Mouse (Mus musculus) hindbrain, embryonic 11.5 days (tissue): ENCODE measurements at regions not wholly inside any gene's neighbourhood (a gene's known extent, or its start where the extent isn't known, plus 50 kb on each side); places are given as distances from the start of the nearest gene placed in this dataset.

ENCODE experiments used
- ATAC-seq: fragments of 200-750 bp; cut with Nextera tagmentation; 2 replicates; pipeline ENCODE4 v1.8.0; 2017; ENCODE audit warnings: mild to moderate bottlenecking, moderate TSS enrichment, moderate library complexity; ENCODE audit not compliant: low FRiP score
- DNase-seq: peaks from one replicate; pipeline ENCODE4 v3.0.0-alpha.2; 2015; ENCODE audit warnings: low spot score
- H3K27ac ChIP-seq: fragments of 300-500 bp; sonication (generic); 2 replicates; pipeline ENCODE4 v1.5.1; 2014; ENCODE audit warnings: mild to moderate bottlenecking, low read depth, low read length
- H3K27me3 ChIP-seq: fragments of 300-500 bp; sonication (generic); 2 replicates; pipeline ENCODE4 v1.6.1; 2014; ENCODE audit warnings: mild to moderate bottlenecking, low read length, moderate library complexity, mixed read lengths; ENCODE audit not compliant: control insufficient read depth, insufficient read depth
- H3K36me3 ChIP-seq: fragments of 300-500 bp; sonication (generic); 2 replicates; pipeline ENCODE4 v1.6.1; 2014; ENCODE audit warnings: mild to moderate bottlenecking, low read length, moderate library complexity, mixed read lengths; ENCODE audit not compliant: control insufficient read depth, insufficient read depth
- H3K4me1 ChIP-seq: fragments of 300-500 bp; sonication (generic); replicated peaks from 2 replicates; pipeline ENCODE4 v1.6.1; 2014; ENCODE audit warnings: low read length, mixed read lengths; ENCODE audit not compliant: control insufficient read depth, insufficient read depth
- H3K4me2 ChIP-seq: fragments of 300-500 bp; sonication (generic); replicated peaks from 2 replicates; pipeline ENCODE4 v1.6.1; 2014; ENCODE audit warnings: mild to moderate bottlenecking, low read depth, low read length
- H3K4me3 ChIP-seq: fragments of 300-500 bp; sonication (generic); 2 replicates; pipeline ENCODE4 v1.5.1; 2014; ENCODE audit warnings: low read depth, low read length
- H3K9ac ChIP-seq: fragments of 300-500 bp; sonication (generic); 2 replicates; pipeline ENCODE4 v1.6.1; 2014; ENCODE audit warnings: low read depth, low read length
- H3K9me3 ChIP-seq: fragments of 300-500 bp; sonication (generic); 2 replicates; pipeline ENCODE4 v1.6.1; 2016; ENCODE audit warnings: low read length; ENCODE audit not compliant: control insufficient read depth
- WGBS: fragments of 180-500 bp; shearing (Covaris S2); extraction: QIAGEN DNeasy Blood & Tissue Kit; methylation state at CpG from one replicate; pipeline ENCODE4 v1.1.7; 2014; 5-methylcytosine and 5-hydroxymethylcytosine counted together

- Histone ChIP-seq H3K9me3 (no peaks in the 10 kb centered on the region), H3K27me3 (no peaks in the 10 kb centered on the region), H3K36me3 (no peaks in the 10 kb centered on the region), H3K4me3 (no peak overlapping the region), H3K27ac (no peak overlapping the region), H3K4me1 (no peaks in the 10 kb centered on the region), H3K9ac (no peak overlapping the region), H3K4me2 (no peak overlapping the region)
- no peak for ATAC-seq
- DNase-seq, result no peak
- 78% methylated on average over 4 of the region's 4 CpGs for WGBS
Observed at GRCm38 (mm10) chr6:20833401-20833800, 381.9 kb upstream of the Kcnd2 start.

- no peaks in the 10 kb centered on the region for H3K36me3 ChIP-seq
- H3K9ac ChIP-seq, result no peak overlapping the region
- no peak overlapping the region for H3K4me2 ChIP-seq
- no peak for ATAC-seq
- WGBS, result 59% methylated on average over 3 of the region's 3 CpGs
- no peaks in the 10 kb centered on the region for H3K27me3 ChIP-seq
- H3K9me3 ChIP-seq, result no peaks in the 10 kb centered on the region
- peak; percentile 5 for DNase-seq
- no peak overlapping the region for H3K27ac ChIP-seq
- H3K4me3 ChIP-seq, result no peak overlapping the region
- no peaks in the 10 kb centered on the region for H3K4me1 ChIP-seq
Observed at GRCm38 (mm10) chr6:20840149-20840548, 375.2 kb upstream of the Kcnd2 start.
